Mouse (Mus musculus) cerebellum, postnatal 25 days (tissue): ENCODE results near the gene Lrrc4c.

Experiments used
- DNase-seq, 2 experiments: peaks; one replicate each; pipeline ENCODE4 v3.0.0; 2021; ENCODE audit warnings: mixed read lengths in 2 of 2

Lrrc4c gene

DNA sequence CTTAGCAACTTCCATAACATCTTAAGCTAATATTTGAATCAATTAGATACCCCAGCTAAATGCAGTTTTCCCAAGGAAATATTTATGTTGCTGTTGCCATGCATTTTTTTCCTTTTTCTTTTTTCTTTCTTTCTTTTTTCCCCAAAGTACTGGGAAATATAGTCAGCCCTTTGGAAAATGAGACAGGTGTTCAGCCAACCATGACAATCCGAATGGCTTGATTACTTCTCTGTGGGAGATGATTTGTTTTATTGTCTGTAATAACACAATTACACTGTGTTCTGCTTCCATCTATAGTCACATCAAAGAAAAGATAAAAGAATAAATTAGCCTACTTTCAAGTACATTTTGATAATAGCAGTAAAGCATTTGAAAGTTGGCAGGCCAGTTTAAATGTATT is 1334.7 kb downstream of the Lrrc4c start:
- DNase-seq, result no peak
